Mouse (Mus musculus): ENCODE results near the gene Prkd1.

GRCm38 (mm10) chr12:50511486-50512225, 137.2 kb downstream of the Prkd1 start:
- TF ChIP-seq CTCF (conservative IDR thresholded peaks at IDR 0.05; ENCODE audit: low read length), result no peak
- TF ChIP-seq POU5F1 (IDR thresholded peaks at IDR 0.05; ENCODE audit: borderline replicate concordance, low read length), result no peak

All from E14TG2a.4 (cell line).